Mouse (Mus musculus) erythroblast, embryonic 14.5 days (primary cell): ENCODE results near the gene Olfr1341.

ENCODE experiments used
- GATA1 ChIP-seq: IDR thresholded peaks from 2 replicates; pipeline ENCODE4 v1.6.1; 2012; ENCODE audit warnings: low read length, inconsistent platforms, mixed read lengths
- TAL1 ChIP-seq: IDR thresholded peaks from 3 replicates; pipeline ENCODE4 v1.6.1; 2012; ENCODE audit warnings: low read length, inconsistent platforms, mixed read lengths

GRCm38 (mm10) chr4:118692412-118692973 lies 10.8 kb upstream of the Olfr1341 start, which contains the start of gene Olfr1342:
- TF ChIP-seq GATA1 (no peak), TAL1 (no peak)
